Mouse (Mus musculus) adrenal gland, postnatal 36 days (tissue): ENCODE results near the gene Foxg1. TPM values are rescaled to one million over a fixed set of nuclear protein-coding genes. Genes with fewer than 3 reads are reported as not detected.

Source experiments
- DNase-seq, 2 experiments: peaks; one replicate each; pipeline ENCODE4 v3.0.0; 2021; ENCODE audit warnings: mixed read lengths in 1 of 2
- total RNA-seq, 2 experiments: library from RNA; stranded (reverse); gene quantifications; 2 replicates each; pipeline ENCODE4 v1.2.3; 2021

Foxg1 gene
- total RNA-seq, 2 experiments from 2014 or later: not detected

DNA sequence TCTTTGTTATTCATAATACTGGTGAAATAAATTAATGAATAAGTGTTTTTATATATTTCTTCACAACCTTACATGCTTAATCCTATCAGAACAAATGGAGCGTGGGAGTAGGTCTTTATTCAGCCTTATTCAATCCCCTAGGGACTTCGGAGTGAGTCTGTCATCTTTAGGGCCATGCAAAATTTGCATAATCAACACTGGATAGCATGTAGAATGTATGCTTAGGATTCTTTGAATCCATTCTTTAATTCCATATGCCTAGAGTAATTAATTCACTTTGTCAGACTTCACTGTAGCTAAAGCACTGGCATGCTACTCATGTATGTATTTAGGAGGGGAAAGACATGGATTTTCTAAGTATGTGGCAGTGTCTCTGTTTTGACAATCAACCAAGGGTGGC lies 27.4 kb downstream of the Foxg1 start:
- DNase-seq: no peak

DNA sequence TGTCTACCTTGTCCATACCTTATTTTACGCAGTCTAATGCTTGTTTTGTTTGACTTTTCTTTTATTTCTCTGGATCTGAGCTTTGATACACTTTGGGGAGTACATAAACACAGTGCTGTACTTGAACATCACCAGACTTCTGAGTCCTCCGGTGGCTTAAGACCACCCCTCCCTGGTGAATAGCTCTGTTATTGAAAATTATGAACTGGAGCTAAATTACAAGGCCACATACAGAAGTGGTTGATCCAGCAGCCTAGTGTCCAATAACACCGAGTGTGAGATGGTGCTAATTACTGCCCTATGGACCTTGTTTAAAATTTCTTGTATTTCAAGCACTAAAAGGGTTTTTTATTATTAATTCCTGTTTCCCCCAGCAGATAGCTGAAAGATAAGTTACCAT lies 35.5 kb downstream of the Foxg1 start:
- DNase-seq: no peak

Other genes starting within 250 kb of the Foxg1 start
- gene Gm43517, start 2.5 kb downstream of the Foxg1 start, total RNA-seq: not detected